Comparison of ENCODE assay signal across 32 mouse cellular contexts in the genomic region with DNA sequence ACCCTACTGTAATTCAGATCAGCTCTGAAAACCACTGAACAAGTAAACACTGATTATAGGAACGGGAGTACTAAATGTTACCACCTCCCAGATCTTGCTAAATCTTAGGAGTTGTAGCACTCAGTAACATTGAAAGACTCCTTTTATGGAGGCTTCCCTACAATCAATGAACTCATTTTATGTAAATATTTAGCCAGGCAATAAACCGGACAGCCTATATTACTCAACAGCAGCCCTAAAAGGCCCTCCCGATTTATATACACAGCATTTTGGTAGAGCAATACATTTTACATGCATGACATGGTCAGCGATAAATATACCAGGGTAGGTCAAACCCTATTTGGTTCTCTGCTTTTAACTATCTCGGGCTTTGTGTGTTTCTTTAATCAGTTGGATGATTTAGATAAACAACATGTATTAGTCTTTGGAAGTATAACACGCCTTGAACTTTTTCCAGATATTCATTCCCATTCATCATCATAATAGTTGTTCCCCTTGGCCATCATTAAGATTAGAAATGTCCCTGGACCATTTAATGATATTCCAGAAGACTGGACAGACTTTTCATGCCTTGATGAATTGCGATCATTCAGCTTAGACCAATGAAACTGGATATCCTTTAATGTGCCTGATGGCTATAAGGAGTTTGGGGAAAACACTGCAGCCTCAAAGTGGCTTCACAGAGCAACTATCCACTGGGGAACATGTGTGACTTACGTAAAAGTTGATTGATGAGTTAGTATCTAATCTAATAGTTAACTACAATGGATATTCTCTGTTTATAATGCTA.
DNase-seq lines count a peak whose midpoint lies in the region; ATAC-seq lines count a peak whose summit lies in the region.
"Had no signal": no experiment of that assay in that cellular context is flagged by ENCODE, and none has a peak within 500 bp of the region (broad histone marks: within the 10 kb centered on the region; RNA-seq: fewer than 3 reads in every experiment).

No protein-coding gene starts in this region.

- peak; percentile 65 for ATAC-seq in kidney, embryonic 15.5 days (replicated peaks; ENCODE audit: low FRiP score)
- ATAC-seq in lung, embryonic 16.5 days (ENCODE audit: low read depth) = peak; percentile 81
- no peak for ATAC-seq in erythroblast, adult 5-6 weeks (replicated peaks; ENCODE audit: low FRiP score, poor library complexity, severe bottlenecking)
- ATAC-seq: forebrain, embryonic 16.5 days; midbrain, embryonic 13.5 days; Patski had no signal

- peaks cover 13% of the 10 kb centered on the region for H3K4me1 ChIP-seq in kidney, embryonic 15.5 days
- H3K4me1 ChIP-seq in lung, embryonic 16.5 days (replicated peaks; ENCODE audit: control insufficient read depth, insufficient read depth, low read length) = peaks cover 10% of the 10 kb centered on the region
- H3K4me1 ChIP-seq: heart, embryonic 13.5 days; liver, embryonic 15.5 days; megakaryocyte, embryonic 14.5 days; midbrain, embryonic 13.5 days; neural tube, embryonic 13.5 days had no signal

- 0 out of 2 replicates have a peak overlapping the region, but pooled peaks have one; percentile 27 for H3K27ac ChIP-seq in kidney, embryonic 15.5 days
- peak overlapping the region; percentile 80 for H3K27ac ChIP-seq in lung, embryonic 16.5 days (ENCODE audit: low read length)
- H3K27ac ChIP-seq: embryonic facial prominence, embryonic 13.5 days; gastrocnemius, adult 2 months; heart, adult 2 months; heart, embryonic 13.5 days; hindbrain, embryonic 14.5 days; layer of hippocampus, adult 2 months; left cerebral cortex, adult 2 months; limb, embryonic 12.5 days; liver, embryonic 15.5 days; midbrain, embryonic 13.5 days; neural tube, embryonic 13.5 days had no signal

- H3K36me3 ChIP-seq in kidney, embryonic 15.5 days = no peaks in the 10 kb centered on the region
- no peaks in the 10 kb centered on the region for H3K36me3 ChIP-seq in lung, embryonic 16.5 days (ENCODE audit: control insufficient read depth, insufficient read depth, low read length)
- H3K36me3 ChIP-seq: embryonic facial prominence, embryonic 13.5 days; heart, embryonic 13.5 days; limb, embryonic 12.5 days; liver, embryonic 15.5 days; midbrain, embryonic 13.5 days; neural tube, embryonic 13.5 days had no signal

- no peaks in the 10 kb centered on the region for H3K27me3 ChIP-seq in kidney, embryonic 15.5 days
- no peaks in the 10 kb centered on the region for H3K27me3 ChIP-seq in lung, embryonic 16.5 days (ENCODE audit: control insufficient read depth, insufficient read depth, low read depth, low read length)
- H3K27me3 ChIP-seq: embryonic facial prominence, embryonic 13.5 days; heart, embryonic 13.5 days; limb, embryonic 12.5 days; liver, embryonic 15.5 days; midbrain, embryonic 13.5 days; neural tube, embryonic 13.5 days; Patski had no signal

- 27% methylated on average over 8 of the region's 8 CpGs for WGBS in kidney, embryonic 15.5 days
- WGBS in lung, embryonic 16.5 days = 33% methylated on average over 8 of the region's 8 CpGs

- no peak overlapping the region for H3K4me2 ChIP-seq in kidney, embryonic 15.5 days
- no peak overlapping the region for H3K4me2 ChIP-seq in lung, embryonic 16.5 days (ENCODE audit: low read depth, low read length)
- H3K4me2 ChIP-seq: embryonic facial prominence, embryonic 13.5 days; heart, embryonic 13.5 days; hindbrain, embryonic 14.5 days; limb, embryonic 12.5 days; liver, embryonic 15.5 days; midbrain, embryonic 13.5 days; neural tube, embryonic 13.5 days had no signal

- no peak for DNase-seq in kidney, postnatal 25 days
- DNase-seq in lung, postnatal 25 days (ENCODE audit: low spot score) = no peak
- peak; percentile 8 for DNase-seq in mesoderm, embryonic 11.5 days (ENCODE audit: low read depth, low spot score)
- DNase-seq in adrenal gland, postnatal 4 days (ENCODE audit: low spot score in 2 of 2) = no peak
- DNase-seq: adrenal gland, postnatal 10 days; cerebellum, adult 11 months; cerebellum, adult 9-11 months; gastrocnemius, adult 2 months; gastrocnemius, postnatal 36 days; heart, adult 2 months; heart, postnatal 10 days; kidney, postnatal 10 days; lung, postnatal 36 days; right cerebral cortex, postnatal 4 days; thymus, adult 2 months; thymus, postnatal 36 days had no signal

- no peak overlapping the region for H3K9ac ChIP-seq in kidney, embryonic 15.5 days
- H3K9ac ChIP-seq in lung, embryonic 16.5 days (ENCODE audit: low read length) = no peak overlapping the region
- H3K9ac ChIP-seq: embryonic facial prominence, embryonic 13.5 days; heart, embryonic 13.5 days; hindbrain, embryonic 14.5 days; limb, embryonic 12.5 days; liver, embryonic 15.5 days; midbrain, embryonic 13.5 days; neural tube, embryonic 13.5 days had no signal

- no peaks in the 10 kb centered on the region for H3K9me3 ChIP-seq in kidney, embryonic 15.5 days (replicated peaks)
- no peaks in the 10 kb centered on the region for H3K9me3 ChIP-seq in lung, embryonic 16.5 days (ENCODE audit: control insufficient read depth, low read length)
- H3K9me3 ChIP-seq: embryonic facial prominence, embryonic 13.5 days; heart, embryonic 13.5 days; limb, embryonic 12.5 days; liver, embryonic 15.5 days; midbrain, embryonic 13.5 days had no signal

- H3K4me3 ChIP-seq in kidney, embryonic 15.5 days (replicated peaks) = no peak overlapping the region
- H3K4me3 ChIP-seq in lung, embryonic 16.5 days (ENCODE audit: low read length) = no peak overlapping the region
- H3K4me3 ChIP-seq: embryonic facial prominence, embryonic 13.5 days; erythroblast, embryonic 14.5 days; gastrocnemius, adult 2 months; heart, adult 2 months; heart, embryonic 13.5 days; layer of hippocampus, adult 2 months; left cerebral cortex, adult 2 months; limb, embryonic 12.5 days; liver, embryonic 15.5 days; megakaryocyte, embryonic 14.5 days; midbrain, embryonic 13.5 days; neural tube, embryonic 13.5 days had no signal
